Mouse (Mus musculus) erythroid progenitor cell, adult 5-6 weeks (primary cell): ENCODE measurements around the gene Ank2. TPM values are rescaled to one million over a fixed set of nuclear protein-coding genes. Genes with fewer than 3 reads are reported as not detected.

Source experiments
- ATAC-seq: replicated peaks from 2 replicates; pipeline ENCODE4 v1.8.0; 2016; ENCODE audit warnings: moderate number of reproducible peaks, mild to moderate bottlenecking, moderate TSS enrichment, inconsistent platforms; ENCODE audit not compliant: poor library complexity, low FRiP score, severe bottlenecking
- total RNA-seq, 2 experiments: library from RNA; stranded (forward) in 1 of 2; stranded (reverse) in 1 of 2; fragments of 150-400 nt in 1 of 2; fragments of 186-747, 209-891 nt in 1 of 2; gene quantifications; 2 replicates each; pipeline versions ENCODE4 v1.2.3 to v1.2.4; 2015 to 2017; ENCODE audit warnings: low replicate concordance in 2 of 2

The Ank2 gene
- total RNA-seq, 2 experiments from 2014 or later, result 1.2 TPM; not detected in 1

DNA sequence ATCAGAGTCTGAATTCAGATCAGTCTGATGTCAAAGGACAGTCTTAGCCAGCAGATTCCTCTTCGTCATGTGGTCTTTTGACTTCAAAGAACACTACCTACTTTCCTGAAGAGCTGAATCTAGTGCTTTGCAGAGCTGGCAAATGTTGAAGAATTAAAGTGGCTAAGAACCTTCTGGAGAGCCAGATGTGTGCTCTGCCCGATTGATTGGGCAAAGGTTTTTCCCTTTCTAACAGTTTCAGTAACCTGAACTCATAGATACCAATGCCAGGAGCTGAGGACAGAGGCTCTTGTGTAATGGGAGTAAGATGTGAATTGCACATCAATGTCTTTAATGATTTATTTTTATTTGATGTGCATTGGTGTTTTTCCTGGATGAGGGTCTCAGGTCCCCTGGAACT is 525.6 kb downstream of the Ank2 start:
- no peak for ATAC-seq

GRCm38 (mm10) chr3:126971531-126971930 is 527.6 kb downstream of the Ank2 start:
- no peak for ATAC-seq

DNA sequence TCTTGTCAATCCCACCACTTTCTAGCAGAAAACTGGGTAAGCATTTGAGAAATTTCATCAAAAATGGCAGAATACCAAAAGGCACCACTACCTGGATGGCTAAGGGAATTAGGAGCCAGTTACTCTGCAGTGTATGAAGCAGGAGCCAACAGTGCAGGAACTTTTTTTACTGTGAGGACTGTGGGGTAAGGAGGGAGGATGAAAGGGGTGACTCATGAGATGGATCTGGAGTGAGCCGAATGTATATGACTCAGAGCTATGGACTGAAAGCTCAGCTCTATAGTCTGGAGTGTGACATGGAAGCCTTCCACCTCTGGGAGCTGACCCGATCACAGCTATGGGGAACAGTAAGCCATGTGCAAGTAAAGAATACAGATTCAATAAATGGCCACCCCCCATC is 530.4 kb downstream of the Ank2 start:
- no peak for ATAC-seq

DNA sequence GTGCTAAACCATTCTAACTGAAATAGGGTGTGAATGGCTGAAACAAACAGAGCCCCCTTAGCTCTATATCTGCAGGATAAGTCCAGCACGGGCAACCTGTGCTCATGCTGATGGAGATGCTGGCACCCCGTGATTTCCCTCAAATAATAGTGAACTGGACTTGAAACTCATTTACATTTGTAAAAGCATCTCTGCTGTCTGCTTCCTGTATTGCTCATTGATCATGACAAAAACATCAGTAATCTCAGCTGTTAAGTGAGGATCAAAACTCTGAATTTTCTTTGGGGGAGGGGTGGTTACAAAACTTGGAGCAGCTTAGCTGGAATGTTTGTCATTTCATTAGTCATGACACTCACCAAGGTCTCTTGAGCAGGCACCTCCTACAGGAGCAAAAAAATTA is 533.4 kb downstream of the Ank2 start:
- ATAC-seq, result no peak

DNA sequence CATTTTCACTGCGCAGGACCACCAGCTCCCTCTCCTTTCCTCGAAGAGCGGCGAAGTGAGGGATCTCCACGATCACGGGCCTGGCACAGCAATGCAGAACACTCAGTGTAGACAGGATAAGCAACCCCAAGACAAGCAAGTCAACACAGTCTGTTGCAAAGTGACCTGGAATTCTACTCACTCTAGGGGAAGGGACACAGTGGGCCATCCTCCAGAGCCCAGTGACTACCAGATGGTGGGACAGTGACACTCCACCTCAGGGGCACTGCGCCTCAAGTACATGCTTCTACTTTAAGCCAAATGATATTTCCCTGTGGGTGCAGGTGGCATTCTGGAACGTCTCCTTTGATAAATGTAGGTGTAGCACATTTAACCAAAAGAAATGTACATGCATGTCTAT is 536.8 kb downstream of the Ank2 start:
- 0 out of 2 replicates have a peak, but pooled peaks have one; percentile 19 for ATAC-seq

DNA sequence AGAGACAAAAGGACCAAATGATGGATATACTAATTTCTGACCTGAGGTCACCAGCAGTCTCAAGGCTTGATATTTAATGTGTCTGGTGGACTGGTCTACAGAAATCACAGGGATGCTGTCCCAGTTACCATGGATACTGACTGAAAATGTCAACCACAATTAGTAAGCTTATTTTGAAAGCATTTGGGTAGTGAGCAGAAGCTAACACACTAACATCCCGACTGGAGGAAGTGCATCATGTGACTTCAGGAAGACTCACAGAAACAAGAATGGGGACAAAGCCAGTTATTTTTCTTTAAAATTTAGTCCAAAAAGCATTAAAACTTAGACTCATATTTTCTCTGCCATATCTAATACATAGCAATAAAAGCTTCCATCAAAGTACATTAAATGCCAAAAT is 546.5 kb downstream of the Ank2 start:
- ATAC-seq, result no peak

GRCm38 (mm10) chr3:126946591-126946990 is 552.6 kb downstream of the Ank2 start:
- ATAC-seq, result no peak

DNA sequence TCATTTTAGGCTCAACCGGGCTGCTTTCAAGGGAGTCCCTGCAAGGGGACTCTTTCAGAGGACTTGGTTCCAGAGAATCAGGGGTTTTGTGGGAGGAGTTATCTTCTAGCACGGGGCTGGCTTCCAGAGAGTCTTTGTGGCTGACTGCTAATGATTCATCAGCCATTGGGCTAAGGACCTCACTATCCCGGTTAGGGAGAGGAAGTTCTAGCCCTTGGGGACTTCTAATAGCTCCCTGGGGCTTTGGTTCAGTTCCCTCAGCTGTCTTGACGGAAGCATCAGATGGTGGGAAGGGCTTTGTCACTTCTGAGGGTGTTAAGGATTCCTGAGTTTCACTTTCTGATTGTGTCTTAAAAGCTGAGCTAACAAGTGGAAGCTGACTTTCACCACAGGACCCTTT is 554.3 kb downstream of the Ank2 start:
- no peak for ATAC-seq

- no peak for ATAC-seq
Measured at GRCm38 (mm10) chr3:126944081-126944480, 555.1 kb downstream of the Ank2 start.

GRCm38 (mm10) chr3:126940452-126940851 is 558.7 kb downstream of the Ank2 start:
- ATAC-seq, result no peak

DNA sequence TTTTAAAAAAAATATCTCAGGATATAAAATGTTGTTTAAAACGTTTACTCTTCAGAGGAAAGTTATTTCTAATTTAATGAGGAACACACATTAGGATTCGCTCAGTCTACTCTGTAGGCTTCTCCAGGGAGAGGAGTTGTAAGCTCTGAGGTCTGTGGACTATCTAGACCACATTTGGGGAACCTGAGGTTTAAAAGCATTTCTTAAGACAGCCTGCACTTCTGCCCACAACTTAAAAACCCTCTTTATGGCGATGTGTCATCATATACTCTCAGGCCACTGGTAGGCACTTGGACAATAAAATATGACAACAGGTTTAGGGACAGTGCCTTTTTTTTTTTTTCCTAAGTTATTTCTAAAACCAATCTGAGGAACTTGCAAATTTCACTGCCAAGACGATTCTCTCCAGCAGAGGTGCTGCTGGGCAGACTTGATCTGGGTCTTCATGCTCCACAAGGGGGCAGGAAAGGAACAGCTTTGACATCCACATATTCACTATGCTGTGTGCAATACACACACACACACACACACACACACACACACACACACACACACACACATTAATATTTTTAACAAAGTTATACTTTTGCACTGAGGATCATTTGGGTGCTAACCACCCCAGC is 567.2 kb downstream of the Ank2 start:
- no peak for ATAC-seq

GRCm38 (mm10) chr3:126923575-126924382 is 575.4 kb downstream of the Ank2 start:
- ATAC-seq, result no peak

GRCm38 (mm10) chr3:126921941-126922340 is 577.2 kb downstream of the Ank2 start:
- ATAC-seq, result no peak

- ATAC-seq, result no peak
Measured at GRCm38 (mm10) chr3:126920296-126920695, 578.9 kb downstream of the Ank2 start.

DNA sequence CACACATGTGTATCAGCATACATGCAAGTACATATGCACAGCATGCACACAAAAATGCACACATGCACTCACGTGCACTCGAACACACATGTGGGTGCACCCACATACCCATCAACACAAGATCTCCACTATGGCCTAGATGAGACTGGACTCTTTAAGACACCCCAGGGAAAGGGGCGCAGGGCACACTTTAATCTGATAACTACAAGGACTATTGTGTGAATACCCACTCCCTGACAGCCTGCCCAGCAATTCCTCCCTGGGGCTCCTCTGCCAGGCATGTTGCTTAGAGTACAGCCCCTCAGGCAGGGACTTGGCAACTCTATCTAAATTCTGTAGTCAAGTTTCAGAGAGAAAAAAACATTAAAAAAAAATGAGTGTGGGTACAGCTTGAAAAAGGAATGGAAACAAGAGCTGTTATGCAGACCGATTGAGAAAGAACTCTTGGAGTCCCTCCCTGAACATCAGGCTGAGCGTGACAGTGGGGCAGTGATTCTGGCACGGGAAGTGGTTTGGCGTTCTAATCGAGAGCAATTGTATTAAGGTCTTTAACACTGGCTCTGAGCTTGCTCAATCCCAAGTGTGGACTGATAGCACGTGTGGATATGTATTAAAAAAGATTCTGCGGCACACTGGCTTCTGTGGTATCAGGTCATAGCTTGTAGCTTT is 580.2 kb downstream of the Ank2 start:
- no peak for ATAC-seq

GRCm38 (mm10) chr3:126916381-126916780 is 582.8 kb downstream of the Ank2 start:
- ATAC-seq, result no peak

GRCm38 (mm10) chr3:126903543-126903942 is 595.6 kb downstream of the Ank2 start:
- no peak for ATAC-seq

GRCm38 (mm10) chr3:126886644-126887043 is 612.5 kb downstream of the Ank2 start:
- ATAC-seq, result no peak

- ATAC-seq, result no peak
Measured at GRCm38 (mm10) chr3:126886090-126886489, 613.1 kb downstream of the Ank2 start.

DNA sequence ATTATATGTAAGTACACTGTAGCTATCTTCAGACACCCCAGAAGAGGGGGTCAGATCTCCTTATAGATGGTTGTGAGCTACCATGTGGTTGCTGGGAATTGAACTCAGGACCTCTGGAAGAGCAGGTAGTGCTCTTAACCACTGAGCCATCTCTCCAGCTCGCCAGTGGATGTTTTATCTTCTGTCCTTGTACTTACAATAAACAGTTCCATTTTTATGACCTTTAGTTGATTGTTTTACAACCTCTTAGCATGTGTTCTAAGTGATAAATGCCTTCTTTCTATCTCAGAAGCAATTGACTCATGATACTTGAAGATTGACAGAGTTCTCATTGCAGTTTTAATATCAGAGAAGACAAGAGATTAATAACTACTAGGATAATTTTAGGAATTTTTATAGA is 620.9 kb downstream of the Ank2 start:
- no peak for ATAC-seq
